Mouse (Mus musculus) kidney, postnatal 14 days (tissue): ENCODE results near the gene E330034G19Rik.
"Not testable (repeated sequence)": the region's sequence is repeated elsewhere in the genome, so short reads cannot be mapped to it uniquely, and the experiment has no call there.

ENCODE experiments used
- DNase-seq: peaks from one replicate; pipeline ENCODE4 v3.0.0; 2022; ENCODE audit warnings: mixed read lengths

E330034G19Rik gene

DNA sequence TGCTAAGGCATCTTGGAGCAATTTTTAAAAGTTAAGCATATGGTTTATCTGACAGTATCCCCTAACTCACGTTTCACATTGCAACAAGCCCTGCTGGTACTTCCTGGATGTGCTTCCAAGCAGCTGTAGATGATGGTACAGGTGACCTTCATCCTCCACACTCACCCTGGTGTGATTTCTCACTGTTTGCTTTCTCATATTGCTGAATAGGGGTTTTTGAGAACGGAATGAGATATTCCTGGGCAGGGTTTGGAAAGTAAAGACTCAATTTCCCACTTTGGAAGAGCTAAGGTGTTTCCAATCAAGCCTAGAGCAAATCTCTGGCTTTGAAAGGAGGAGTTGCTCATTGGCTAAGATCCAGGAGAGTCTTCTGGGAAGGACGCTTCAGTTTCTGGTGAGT lies at the start of gene E330034G19Rik:
Gene E330034G19Rik (plus strand): TSS at position 301 of the 400 bp plus-strand sequence.
- no peak for DNase-seq

DNA sequence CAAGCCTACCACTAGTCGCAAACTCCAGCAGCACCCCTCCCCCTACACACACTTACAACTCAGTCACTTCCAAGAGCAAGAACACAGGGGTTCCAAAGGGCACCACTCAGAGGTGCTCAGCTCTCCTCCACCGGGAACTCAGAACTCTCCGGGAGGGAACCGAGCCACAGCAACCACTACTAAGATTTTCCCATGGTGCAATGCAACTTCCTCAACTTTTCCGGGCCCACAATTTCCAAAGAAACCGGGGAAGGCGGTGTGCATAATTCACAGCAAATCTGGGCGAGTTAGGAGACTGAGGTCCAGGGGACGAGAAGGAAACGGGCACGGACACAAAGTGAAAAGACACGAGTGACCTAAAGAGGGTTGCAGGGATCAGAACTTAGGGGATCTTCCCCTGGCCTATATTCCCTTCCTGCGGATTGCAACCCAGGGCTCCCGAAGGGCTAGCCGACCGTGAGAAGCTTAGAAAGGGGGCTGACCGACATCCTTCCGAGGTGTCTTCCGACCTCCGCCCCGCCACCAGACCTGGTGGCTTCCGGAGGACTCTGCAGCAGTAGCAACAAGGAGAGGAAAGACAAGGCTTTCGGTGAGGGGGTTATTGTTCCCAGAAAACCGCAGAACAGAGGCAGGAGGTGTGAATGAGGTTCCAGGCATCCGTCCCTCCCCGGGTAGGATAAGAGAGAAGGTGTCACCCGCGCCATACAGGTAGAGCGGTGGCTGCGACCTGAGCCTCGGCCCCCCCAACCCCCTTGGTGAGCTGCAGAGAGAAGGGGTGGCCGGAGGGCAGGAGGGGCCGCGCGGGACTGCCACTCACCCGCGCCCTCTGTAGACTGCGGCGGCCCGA lies 48.5 kb upstream of the E330034G19Rik start:
- DNase-seq, result peak; percentile 81

DNA sequence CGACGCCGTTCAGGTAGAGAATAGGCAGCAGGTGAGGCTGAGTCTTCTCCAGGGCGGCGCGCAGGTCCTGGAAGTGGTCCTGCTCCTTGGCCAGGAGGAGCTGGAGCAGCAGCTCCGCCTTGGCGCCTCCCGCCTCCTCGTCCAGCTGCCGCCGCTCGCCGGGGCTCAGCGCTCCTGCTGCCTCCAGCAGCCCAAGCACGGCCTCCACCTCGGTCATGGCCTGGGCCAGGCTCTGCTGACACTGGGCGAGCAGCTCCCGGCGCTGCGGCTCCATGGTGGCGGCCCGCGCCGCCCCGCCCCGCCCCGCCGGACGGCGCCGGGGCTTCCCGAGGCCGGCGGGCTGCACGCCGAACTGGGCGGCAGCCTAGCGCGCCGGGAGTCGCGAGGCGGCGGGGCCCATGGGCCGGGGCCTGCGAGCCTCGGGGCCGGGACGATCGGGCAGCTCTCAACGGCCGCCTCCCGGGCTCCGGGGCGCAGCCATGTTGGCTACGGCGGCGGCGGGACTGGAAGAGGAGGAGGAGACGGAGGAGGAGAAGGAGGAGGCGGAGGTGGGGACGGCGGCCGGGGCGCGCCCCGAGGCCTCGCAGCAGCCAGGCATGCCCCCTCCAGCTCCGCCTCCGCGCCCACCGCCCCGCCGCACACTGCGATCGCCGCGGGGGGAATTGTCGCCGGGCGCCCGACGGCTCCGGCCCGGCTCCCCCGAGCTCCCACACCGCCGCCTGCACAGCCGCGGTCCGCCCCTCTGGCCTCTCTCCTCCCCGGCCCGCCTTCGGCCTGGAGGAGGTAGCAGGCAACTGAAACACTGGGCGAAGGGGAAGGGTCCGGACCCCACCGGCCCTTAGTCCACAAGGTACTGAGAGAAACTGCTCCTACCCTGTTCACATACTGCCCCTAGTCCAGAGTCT lies 47.6 kb upstream of the E330034G19Rik start, which contains the start of gene Dlg5:
Gene Dlg5 (minus strand): TSS at position 744 of the 905 bp plus-strand sequence.
- peak; percentile 82 for DNase-seq

DNA sequence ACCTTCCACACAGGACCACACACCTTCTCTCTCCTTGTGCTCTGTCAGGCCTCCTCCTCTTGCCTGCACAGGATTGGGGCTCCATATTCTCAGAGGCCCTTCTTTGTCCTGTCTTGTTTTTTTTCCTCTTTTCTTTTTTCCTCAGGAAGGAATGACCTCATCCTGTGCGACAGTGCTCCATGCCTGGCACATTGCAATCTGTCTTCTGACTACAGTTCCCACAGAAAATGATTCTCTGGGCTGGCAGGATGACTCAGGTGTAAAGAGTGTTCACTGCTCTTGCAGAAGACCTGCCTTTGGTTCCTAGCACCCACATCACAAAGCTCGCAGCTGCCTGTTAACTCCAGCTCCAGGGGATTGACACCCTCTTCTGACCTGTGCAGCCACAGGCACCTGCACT lies 43.1 kb upstream of the E330034G19Rik start:
- DNase-seq, result no peak

GRCm38 (mm10) chr14:24251326-24251725 lies 41.7 kb upstream of the E330034G19Rik start:
- DNase-seq, result no peak

DNA sequence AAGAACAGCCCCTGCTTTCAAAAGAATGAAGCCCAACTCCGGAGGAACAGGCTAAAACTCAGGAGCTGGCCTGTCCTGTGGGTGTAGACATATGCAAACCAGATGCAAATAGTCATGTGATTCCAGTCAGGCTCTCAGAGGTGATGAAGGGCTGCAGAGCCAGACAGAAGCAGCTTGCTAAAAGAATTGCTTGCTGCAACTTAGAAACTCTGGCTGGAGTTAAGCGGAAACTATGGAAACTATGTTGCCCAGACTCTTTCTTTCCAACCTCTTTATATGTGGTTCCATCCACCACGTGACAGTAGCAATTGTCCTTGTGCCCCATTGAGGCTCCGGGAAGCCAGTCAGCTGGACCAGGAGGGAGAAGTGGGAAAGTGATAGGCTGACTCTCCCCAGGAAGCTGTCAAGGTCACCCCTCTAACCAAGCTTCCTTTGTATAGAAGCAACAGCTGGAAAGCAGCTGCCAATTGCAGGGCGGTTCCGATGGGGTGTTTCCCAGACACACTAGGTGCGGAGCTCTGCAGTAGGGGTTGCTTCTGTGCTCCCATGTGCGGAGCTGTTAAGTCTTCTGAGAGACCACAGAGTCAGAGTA lies 39.3 kb upstream of the E330034G19Rik start:
- peak; percentile 65 for DNase-seq

DNA sequence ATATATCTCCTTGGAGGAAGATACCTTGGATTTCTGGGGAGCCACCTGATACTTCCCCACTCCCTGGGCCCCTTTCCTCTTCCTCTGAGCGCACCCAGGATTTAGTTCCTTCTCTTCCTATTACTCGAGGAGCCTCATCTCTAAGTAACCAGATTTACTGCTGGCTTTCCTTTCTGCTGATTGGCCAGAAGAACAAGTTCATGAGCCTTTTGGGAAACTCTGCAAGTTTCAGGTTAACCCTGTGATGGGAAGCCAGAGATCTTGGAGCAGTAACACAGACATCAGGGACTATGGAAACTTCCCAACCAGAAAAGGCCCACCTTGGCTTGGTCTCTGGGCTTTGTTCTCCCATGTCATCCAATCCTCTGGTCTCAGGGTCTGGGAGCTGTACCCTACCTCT lies 37.1 kb upstream of the E330034G19Rik start:
- no peak for DNase-seq

- DNase-seq, result no peak
Measured at GRCm38 (mm10) chr14:24260391-24260790, 32.6 kb upstream of the E330034G19Rik start.

DNA sequence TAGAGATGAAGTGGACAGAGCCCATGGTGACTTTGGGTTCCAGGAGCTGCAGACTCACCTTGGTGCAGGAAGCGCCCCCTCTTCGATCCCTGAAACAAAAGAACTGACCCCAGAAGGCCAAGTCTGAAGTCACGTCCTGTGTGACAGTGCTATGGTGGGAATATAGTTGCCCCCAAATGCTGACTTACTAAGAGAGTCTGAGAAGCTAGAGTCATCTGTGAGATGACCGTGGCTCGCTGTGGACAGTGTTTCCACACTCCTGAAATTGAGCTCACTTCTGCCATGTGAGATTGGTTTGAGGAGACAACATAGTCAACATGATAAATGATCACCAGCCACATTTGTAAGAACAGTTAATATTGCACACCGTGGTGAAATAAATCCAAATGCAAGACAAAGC lies 30.6 kb upstream of the E330034G19Rik start:
- DNase-seq, result no peak

GRCm38 (mm10) chr14:24262915-24263314 lies 30.1 kb upstream of the E330034G19Rik start:
- no peak for DNase-seq

DNA sequence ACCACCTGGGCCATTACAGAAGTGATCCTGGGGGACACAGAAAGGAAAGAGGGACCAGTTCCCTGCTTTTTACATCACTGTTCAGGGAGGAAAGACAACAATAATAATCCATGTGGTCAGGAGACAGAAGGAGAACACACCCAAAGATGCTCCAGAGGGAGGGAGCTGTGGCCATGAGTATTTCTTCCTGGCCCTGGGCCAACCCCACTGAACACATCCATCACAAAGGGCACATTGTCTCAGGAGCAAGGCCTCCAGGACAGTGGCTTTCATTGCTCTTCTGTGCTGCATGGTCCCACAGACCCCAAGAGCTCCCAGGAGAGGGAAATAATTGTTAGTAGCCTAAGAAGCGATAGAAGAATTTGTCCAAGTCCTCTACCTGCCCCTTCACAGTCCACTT lies 23.4 kb upstream of the E330034G19Rik start:
- no peak for DNase-seq

DNA sequence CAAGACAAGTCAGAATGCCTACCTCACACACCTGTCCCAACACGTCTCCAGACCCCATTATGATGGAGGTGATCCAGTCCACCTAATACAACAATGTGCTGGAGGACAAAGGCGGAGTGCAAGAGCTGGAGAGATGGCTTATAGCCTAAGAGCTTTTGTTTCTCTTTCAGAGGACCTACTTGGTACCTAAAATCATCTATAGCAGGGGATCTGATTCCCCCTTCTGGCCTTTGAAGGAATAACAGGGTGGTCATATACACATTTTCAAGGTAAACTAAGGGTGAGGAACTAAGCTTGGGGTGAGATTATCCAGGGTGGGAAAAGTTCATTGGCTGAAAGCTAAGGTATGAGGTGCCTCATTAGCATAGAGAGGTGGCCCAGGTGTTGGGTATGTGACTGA lies 19.4 kb upstream of the E330034G19Rik start:
- peak; percentile 49 for DNase-seq

DNA sequence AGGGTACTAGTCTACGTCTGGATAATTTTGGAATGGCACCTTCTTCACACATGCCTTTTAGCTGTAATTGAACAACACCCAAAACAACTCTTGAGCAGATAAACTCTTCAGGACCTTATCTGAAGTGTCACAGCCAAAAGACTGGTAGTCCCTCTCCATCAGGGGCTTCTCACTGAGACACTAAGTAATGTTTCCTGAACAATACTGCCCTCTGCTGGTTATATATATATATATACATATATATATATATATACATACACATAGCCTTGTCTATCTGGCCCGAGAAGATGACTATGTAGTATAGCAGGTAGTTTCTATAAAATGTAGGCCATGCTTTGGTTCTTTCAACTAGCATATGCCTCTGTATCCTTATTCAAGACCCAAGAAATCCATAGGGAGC lies 17.5 kb upstream of the E330034G19Rik start:
- DNase-seq, result no peak

GRCm38 (mm10) chr14:24281278-24281677 lies 11.7 kb upstream of the E330034G19Rik start:
- peak; percentile 8 for DNase-seq

DNA sequence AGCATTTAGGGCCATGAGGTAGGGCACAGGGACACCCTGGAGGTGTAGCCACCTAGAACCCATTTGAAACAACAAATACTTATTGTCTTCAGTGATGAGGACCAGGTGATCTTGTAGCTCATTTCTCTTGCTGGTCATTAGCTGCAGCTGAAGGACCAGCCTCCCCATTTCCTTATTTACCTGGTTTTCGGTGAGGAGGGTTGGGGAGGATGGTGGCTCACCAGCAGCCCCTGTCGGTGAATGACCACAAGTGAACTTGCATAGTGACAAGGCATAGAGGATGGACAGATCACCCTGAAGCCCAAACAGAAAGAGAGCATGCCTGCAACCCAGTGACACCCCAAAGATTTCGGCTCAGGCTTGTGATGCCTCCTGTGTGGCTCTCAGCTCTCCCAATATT lies 10.7 kb upstream of the E330034G19Rik start:
- no peak for DNase-seq

DNA sequence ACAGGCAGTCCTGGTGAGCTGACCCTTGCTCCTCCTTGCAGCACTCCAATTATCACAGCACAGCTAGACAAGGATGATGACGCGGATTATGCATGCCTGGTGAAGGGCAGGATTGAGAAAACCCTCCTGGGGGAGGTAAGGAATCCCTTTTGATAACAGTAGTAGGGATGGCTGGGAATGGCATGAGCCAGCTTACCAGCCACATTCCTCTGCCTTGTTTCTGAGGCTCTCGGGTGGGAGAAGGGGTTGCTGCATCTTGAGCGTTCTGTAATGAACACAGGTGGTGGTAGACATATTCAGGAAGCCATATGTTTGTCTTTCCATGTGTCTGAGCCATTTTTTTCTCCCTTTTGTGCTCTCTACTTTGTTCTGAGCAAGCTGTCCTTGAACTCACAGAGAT lies 6.9 kb upstream of the E330034G19Rik start:
- DNase-seq, result no peak

GRCm38 (mm10) chr14:24290726-24291125 lies 2.3 kb upstream of the E330034G19Rik start:
- DNase-seq, result no peak

- no peak for DNase-seq
Measured at GRCm38 (mm10) chr14:24293631-24294030, 617 bp downstream of the E330034G19Rik start.

DNA sequence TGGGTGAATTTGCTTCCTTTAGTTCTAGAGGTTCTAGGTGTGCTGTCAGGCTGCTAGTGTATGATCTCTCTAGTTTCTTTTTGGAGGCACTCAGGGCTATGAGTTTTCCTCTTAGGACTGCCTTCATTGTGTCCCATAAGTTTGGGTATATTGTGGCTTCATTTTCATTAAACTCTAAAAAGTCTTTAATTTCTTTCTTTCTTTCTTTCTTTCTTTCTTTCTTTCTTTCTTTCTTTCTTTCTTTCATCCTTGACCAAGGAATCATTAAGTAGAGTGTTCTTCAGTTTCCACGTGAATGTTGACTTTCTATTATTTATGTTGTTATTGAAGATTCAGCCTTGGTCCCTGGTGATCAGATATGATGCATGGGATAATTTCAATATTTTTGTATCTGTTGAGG lies 9.1 kb downstream of the E330034G19Rik start:
- DNase-seq, result peak; percentile 48

DNA sequence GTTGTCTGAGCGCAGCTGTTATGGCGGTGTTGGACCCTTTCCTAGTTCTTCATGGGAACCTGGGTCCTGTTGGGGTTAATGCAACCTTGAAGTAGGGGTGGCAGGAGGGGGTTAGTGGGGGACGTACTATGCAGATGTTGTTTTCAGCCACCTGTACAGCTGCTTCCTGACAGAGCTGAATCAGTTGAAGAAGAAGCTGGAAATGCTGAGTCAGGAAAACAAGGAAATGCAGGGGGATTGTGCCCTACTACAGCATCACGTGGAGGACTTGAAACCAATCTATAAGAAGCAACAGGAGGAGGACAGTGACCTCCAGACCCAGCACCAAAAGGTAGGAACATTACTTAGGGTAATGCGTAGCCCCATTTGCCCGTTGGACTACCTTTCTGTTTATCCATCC lies 13.7 kb downstream of the E330034G19Rik start:
- DNase-seq, result no peak

- DNase-seq, result no peak
Measured at GRCm38 (mm10) chr14:24307146-24307545, 14.1 kb downstream of the E330034G19Rik start.

DNA sequence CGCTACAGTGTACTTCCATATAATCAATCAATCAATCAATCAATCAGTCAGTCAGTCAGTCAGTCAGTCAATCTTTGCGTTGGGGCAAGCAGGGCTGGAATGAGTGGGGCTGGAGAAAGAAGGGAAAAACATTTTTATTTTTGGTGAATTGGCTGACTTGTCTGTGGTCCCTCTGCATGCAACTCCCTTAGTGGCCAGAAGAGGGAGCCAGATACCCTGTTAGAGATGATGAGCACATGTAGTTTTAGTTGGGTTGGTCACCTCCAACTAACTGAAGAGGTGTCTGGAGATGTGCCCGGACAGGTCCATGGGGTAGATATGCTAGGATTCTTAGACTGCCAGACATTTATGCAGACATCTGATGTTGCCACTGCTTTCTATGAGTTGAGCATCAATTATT lies 18.1 kb downstream of the E330034G19Rik start:
- DNase-seq, result peak; percentile 64

- DNase-seq, result not testable (repeated sequence)
Measured at GRCm38 (mm10) chr14:24347007-24347406, 54.0 kb downstream of the E330034G19Rik start.
